Mouse (Mus musculus): Measurements from ENCODE around the gene Bloc1s2.

GRCm38 (mm10) chr19:44153781-44154180 is 7.5 kb upstream of the Bloc1s2 start:
- TF ChIP-seq CHD2 (IDR thresholded peaks at IDR 0.05; ENCODE audit: low read length): no peak
- no peak for TF ChIP-seq EP300 (IDR thresholded peaks at IDR 0.05; ENCODE audit: low read length)
- TF ChIP-seq POLR2A (IDR thresholded peaks at IDR 0.05; ENCODE audit: low read depth, low read length): no peak
- TF ChIP-seq MEF2A (IDR thresholded peaks at IDR 0.05; ENCODE audit: borderline replicate concordance, low read depth, low read length): no peak
